Mouse (Mus musculus): ENCODE results near the gene Mri1. TPM values are rescaled to one million over a fixed set of nuclear protein-coding genes. Genes with fewer than 3 reads are reported as not detected.
A peak's percentile ranks its signal among the peaks of the same experiment; 100 is the strongest.

Gene Mri1
- total and polyA plus RNA-seq, 3 experiments = 10.8 to 20.8 (median 12.0) TPM

- H3K79me2 ChIP-seq (replicated peaks; ENCODE audit: control insufficient read depth, insufficient read depth, low read length) = no peaks in the 10 kb centered on the region
- intact Hi-C loops (cut with DNase I) = no loop called here
- TF ChIP-seq CTCF (IDR thresholded peaks at IDR 0.05) (no peak), EP300 (IDR thresholded peaks at IDR 0.05; ENCODE audit: insufficient read depth, low read depth, low read length) (0 out of 2 replicates have a peak, but pooled peaks have one; percentile 16)
- WGBS = 46% methylated on average over 3 of the region's 3 CpGs
- peak overlapping the region; percentile 13; the same call in 1 of the 2 replicates for H3K27ac ChIP-seq
- H3K9ac ChIP-seq (ENCODE audit: low read depth, low read length) = no peak overlapping the region
- H3K4me1 ChIP-seq (ENCODE audit: control insufficient read depth, insufficient read depth, low read length) = peaks cover 26% of the 10 kb centered on the region
- peaks cover 27% of the 10 kb centered on the region for H3K36me3 ChIP-seq (ENCODE audit: control insufficient read depth, insufficient read depth, low read length)
- H3K27me3 ChIP-seq (ENCODE audit: control insufficient read depth, insufficient read depth, low read length) = no peaks in the 10 kb centered on the region
- no peak for DNase-seq
- no peak overlapping the region for H3K4me3 ChIP-seq
These were observed 45.9 kb downstream of the Mri1 start for GRCm38 (mm10) chr8:84211202-84211601.

- H3K4me1 ChIP-seq (ENCODE audit: control insufficient read depth, insufficient read depth, low read length) = peaks cover 30% of the 10 kb centered on the region
- peak; percentile 84 to 88 for DNase-seq
- H3K27ac ChIP-seq = peak overlapping the region; percentile 59
- H3K79me2 ChIP-seq (replicated peaks; ENCODE audit: control insufficient read depth, insufficient read depth, low read length) = peaks cover 3% of the 10 kb centered on the region; the same call in 1 of the 2 replicates
- TF ChIP-seq POLR2A (IDR thresholded peaks at IDR 0.05; ENCODE audit: insufficient read depth, low read depth, low read length) = peak; percentile 54
- TF ChIP-seq CTCF (IDR thresholded peaks at IDR 0.05) = peak; percentile 96
- peak; percentile 94 for TF ChIP-seq EP300 (IDR thresholded peaks at IDR 0.05; ENCODE audit: insufficient read depth, low read depth, low read length)
- WGBS = 39% methylated on average over 34 of the region's 34 CpGs
- H3K27me3 ChIP-seq (ENCODE audit: control insufficient read depth, insufficient read depth, low read length) = no peaks in the 10 kb centered on the region
- H3K9ac ChIP-seq (ENCODE audit: low read depth, low read length) = peak overlapping the region; percentile 10; the same call in 1 of the 2 replicates
- H3K4me3 ChIP-seq = no peak overlapping the region; the same call in 1 of the 2 replicates
- intact Hi-C loops (cut with DNase I) = loop anchor here (1.0 kb wide), 1 partner anchor 23 kb away; no protein-coding TSS in a partner anchor
- H3K36me3 ChIP-seq (ENCODE audit: control insufficient read depth, insufficient read depth, low read length) = peaks cover 32% of the 10 kb centered on the region
These were observed 46.8 kb downstream of the Mri1 start for GRCm38 (mm10) chr8:84210167-84210791.

- Histone ChIP-seq H3K36me3 (ENCODE audit: control insufficient read depth, insufficient read depth, low read length) (peaks cover 42% of the 10 kb centered on the region), H3K4me3 (peak overlapping the region; percentile 23; the same call in 1 of the 2 replicates), H3K4me1 (ENCODE audit: control insufficient read depth, insufficient read depth, low read length) (peaks cover 34% of the 10 kb centered on the region), H3K27me3 (ENCODE audit: control insufficient read depth, insufficient read depth, low read length) (no peaks in the 10 kb centered on the region), H3K27ac (peak overlapping the region; percentile 78), H3K9ac (ENCODE audit: low read depth, low read length) (peak overlapping the region; percentile 48), H3K79me2 (replicated peaks; ENCODE audit: control insufficient read depth, insufficient read depth, low read length) (peaks cover 3% of the 10 kb centered on the region; the same call in 1 of the 2 replicates)
- TF ChIP-seq POLR2A (IDR thresholded peaks at IDR 0.05; ENCODE audit: insufficient read depth, low read depth, low read length) (no peak), CTCF (IDR thresholded peaks at IDR 0.05) (no peak), EP300 (IDR thresholded peaks at IDR 0.05; ENCODE audit: insufficient read depth, low read depth, low read length) (no peak)
- 57% methylated on average over 17 of the region's 17 CpGs for WGBS
- DNase-seq = no peak
- intact Hi-C loops (cut with DNase I) = no loop called here
These were observed 48.4 kb downstream of the Mri1 start for GRCm38 (mm10) chr8:84208381-84209380.

GRCm38 (mm10) chr8:84207811-84208210, 49.3 kb downstream of the Mri1 start:
- Histone ChIP-seq H3K4me3 (peak overlapping the region; percentile 23), H3K27ac (peak overlapping the region; percentile 78), H3K36me3 (ENCODE audit: control insufficient read depth, insufficient read depth, low read length) (peaks cover 42% of the 10 kb centered on the region), H3K9ac (ENCODE audit: low read depth, low read length) (peak overlapping the region; percentile 48), H3K27me3 (ENCODE audit: control insufficient read depth, insufficient read depth, low read length) (no peaks in the 10 kb centered on the region), H3K4me1 (ENCODE audit: control insufficient read depth, insufficient read depth, low read length) (peaks cover 34% of the 10 kb centered on the region), H3K79me2 (replicated peaks; ENCODE audit: control insufficient read depth, insufficient read depth, low read length) (peaks cover 3% of the 10 kb centered on the region; the same call in 1 of the 2 replicates)
- peak; percentile 88; the same call in 1 of the 2 replicates for TF ChIP-seq EP300 (IDR thresholded peaks at IDR 0.05; ENCODE audit: insufficient read depth, low read depth, low read length)
- TF ChIP-seq POLR2A (IDR thresholded peaks at IDR 0.05; ENCODE audit: insufficient read depth, low read depth, low read length) = peak; percentile 61
- no peak for TF ChIP-seq CTCF (IDR thresholded peaks at IDR 0.05)
- intact Hi-C loops (cut with DNase I) = no loop called here
- peak; percentile 82 to 87 for DNase-seq
- 21% methylated on average over 7 of the region's 7 CpGs for WGBS

GRCm38 (mm10) chr8:84206666-84207065, 50.5 kb downstream of the Mri1 start:
- DNase-seq = no peak
- no peak overlapping the region for H3K9ac ChIP-seq (ENCODE audit: low read depth, low read length)
- TF ChIP-seq CTCF (IDR thresholded peaks at IDR 0.05) = peak; percentile 30
- no peak for TF ChIP-seq POLR2A (IDR thresholded peaks at IDR 0.05; ENCODE audit: insufficient read depth, low read depth, low read length)
- H3K4me1 ChIP-seq (ENCODE audit: control insufficient read depth, insufficient read depth, low read length) = peaks cover 34% of the 10 kb centered on the region
- H3K27me3 ChIP-seq (ENCODE audit: control insufficient read depth, insufficient read depth, low read length) = no peaks in the 10 kb centered on the region
- intact Hi-C loops (cut with DNase I) = no loop called here
- peaks cover 5% of the 10 kb centered on the region; the same call in 1 of the 2 replicates for H3K79me2 ChIP-seq (replicated peaks; ENCODE audit: control insufficient read depth, insufficient read depth, low read length)
- peak overlapping the region; percentile 78 for H3K27ac ChIP-seq
- peaks cover 42% of the 10 kb centered on the region for H3K36me3 ChIP-seq (ENCODE audit: control insufficient read depth, insufficient read depth, low read length)
- WGBS = 91% methylated on average over 3 of the region's 3 CpGs
- H3K4me3 ChIP-seq = no peak overlapping the region
